14 mouse cellular contexts compared by ENCODE assay signal in genomic region chr8:127185897-127186296, GRCm38 (mm10).
"Had no signal": no experiment of that assay in that cellular context is flagged by ENCODE, and none has a peak within 500 bp of the region (broad histone marks: within the 10 kb centered on the region; RNA-seq: fewer than 3 reads in every experiment).

No protein-coding gene starts in this region.

- H3K4me2 ChIP-seq: limb, embryonic 13.5 days; lung, embryonic 14.5 days; neural tube, embryonic 13.5 days had no signal

- H3K27ac ChIP-seq: limb, embryonic 13.5 days; liver, embryonic 14.5 days; midbrain, embryonic 10.5 days; neural tube, embryonic 13.5 days had no signal

- ATAC-seq: midbrain, embryonic 16.5 days had no signal

- DNase-seq: kidney, adult 9 months; kidney, postnatal 10 days; left cerebral cortex, postnatal 4 days; lung, embryonic 14.5 days; lung, postnatal 10 days; lung, postnatal 4 days; right cerebral cortex, adult 18-20 months; right cerebral cortex, postnatal 25 days; thymus, postnatal 4 days had no signal

- H3K4me3 ChIP-seq: limb, embryonic 13.5 days; midbrain, embryonic 10.5 days; neural tube, embryonic 13.5 days had no signal

- H3K27me3 ChIP-seq: limb, embryonic 13.5 days; neural tube, embryonic 13.5 days had no signal

- H3K36me3 ChIP-seq: limb, embryonic 13.5 days; midbrain, embryonic 10.5 days; neural tube, embryonic 13.5 days had no signal

- H3K9me3 ChIP-seq: limb, embryonic 13.5 days; midbrain, embryonic 10.5 days; neural tube, embryonic 13.5 days had no signal

- H3K9ac ChIP-seq: limb, embryonic 13.5 days; liver, embryonic 14.5 days; lung, embryonic 14.5 days; neural tube, embryonic 13.5 days had no signal
